Mouse (Mus musculus) adrenal gland, postnatal 25 days (tissue): ENCODE measurements at regions not wholly inside any gene's neighbourhood (a gene's known extent, or its start where the extent isn't known, plus 50 kb on each side); places are given as distances from the start of the nearest gene placed in this dataset.
"Not testable (repeated sequence)": the region's sequence is repeated elsewhere in the genome, so short reads cannot be mapped to it uniquely, and the experiment has no call there.

Source experiments
- DNase-seq: peaks from one replicate; pipeline ENCODE4 v3.0.0; 2021; ENCODE audit warnings: mixed read lengths

- DNase-seq, result no peak
These were observed 1446.9 kb downstream of the Zfp704 start for GRCm38 (mm10) chr3:8163030-8163429.

GRCm38 (mm10) chr3:8161997-8162756, 1447.7 kb downstream of the Zfp704 start:
- no peak for DNase-seq

GRCm38 (mm10) chr3:8143016-8143415, 1466.9 kb downstream of the Zfp704 start:
- no peak for DNase-seq

- DNase-seq, result no peak
These were observed 1467.7 kb downstream of the Zfp704 start for GRCm38 (mm10) chr3:8142190-8142589.

GRCm38 (mm10) chr3:8141664-8142084, 1468.2 kb downstream of the Zfp704 start:
- DNase-seq, result no peak

GRCm38 (mm10) chr3:8123641-8124040, 1486.2 kb downstream of the Zfp704 start:
- DNase-seq, result not testable (repeated sequence)

GRCm38 (mm10) chr3:8123141-8123540, 1486.7 kb downstream of the Zfp704 start:
- no peak for DNase-seq

GRCm38 (mm10) chr3:8098291-8098690, 1478.0 kb upstream of the 1700008P02Rik start:
- DNase-seq, result no peak

- no peak for DNase-seq
These were observed 1464.5 kb upstream of the 1700008P02Rik start for GRCm38 (mm10) chr3:8084749-8085148.

GRCm38 (mm10) chr3:8053711-8054110, 1433.5 kb upstream of the 1700008P02Rik start:
- DNase-seq, result no peak

- DNase-seq, result no peak
These were observed 1430.9 kb upstream of the 1700008P02Rik start for GRCm38 (mm10) chr3:8051167-8051566.

GRCm38 (mm10) chr3:8049706-8050105, 1429.5 kb upstream of the 1700008P02Rik start:
- DNase-seq, result no peak

- DNase-seq, result no peak
These were observed 1426.1 kb upstream of the 1700008P02Rik start for GRCm38 (mm10) chr3:8046348-8046747.

- no peak for DNase-seq
These were observed 1416.5 kb upstream of the 1700008P02Rik start for GRCm38 (mm10) chr3:8036697-8037096.

- DNase-seq, result no peak
These were observed 1415.0 kb upstream of the 1700008P02Rik start for GRCm38 (mm10) chr3:8035091-8035729.

GRCm38 (mm10) chr3:8026325-8027017, 1406.2 kb upstream of the 1700008P02Rik start:
- DNase-seq, result no peak

- DNase-seq, result no peak
These were observed 1402.4 kb upstream of the 1700008P02Rik start for GRCm38 (mm10) chr3:8022654-8023053.

GRCm38 (mm10) chr3:8017489-8017888, 1397.2 kb upstream of the 1700008P02Rik start:
- DNase-seq, result no peak

- no peak for DNase-seq
These were observed 1396.7 kb upstream of the 1700008P02Rik start for GRCm38 (mm10) chr3:8016945-8017344.

- no peak for DNase-seq
These were observed 1389.7 kb upstream of the 1700008P02Rik start for GRCm38 (mm10) chr3:8009966-8010365.

- DNase-seq, result no peak
These were observed 1386.6 kb upstream of the 1700008P02Rik start for GRCm38 (mm10) chr3:8006708-8007395.

GRCm38 (mm10) chr3:8006273-8006672, 1386.0 kb upstream of the 1700008P02Rik start:
- DNase-seq, result no peak

GRCm38 (mm10) chr3:8005684-8006083, 1385.4 kb upstream of the 1700008P02Rik start:
- DNase-seq, result not testable (repeated sequence)
